Mouse (Mus musculus): ENCODE measurements around the gene Sept5. TPM values are rescaled to one million over a fixed set of nuclear protein-coding genes. Genes with fewer than 3 reads are reported as not detected.

Sept5 gene
- polyA plus RNA-seq, 1 experiment: 3.1 TPM

GRCm38 (mm10) chr16:18626376-18626878 lies 3.3 kb downstream of the Sept5 start, which contains the start of gene Gm49601:
TSS of gene Gm49601 (minus strand) at chr16:18626427.
- no peak for TF ChIP-seq POLR2A (IDR thresholded peaks at IDR 0.05; ENCODE audit: low read depth, low read length)
- TF ChIP-seq CTCF (conservative IDR thresholded peaks at IDR 0.05; ENCODE audit: insufficient read depth, insufficient read length, low read depth, low read length): peak; percentile 78
- WGBS: 1% methylated on average over 65 of the region's 65 CpGs
- DNase-seq: peak; percentile 82
- Histone ChIP-seq H3K4me3 (ENCODE audit: insufficient read depth, low read depth, low read length) (peak within 1 kb of the TSS; percentile 36; the same call in 1 of the 2 replicates), H3K27ac (ENCODE audit: insufficient read depth, low read depth, low read length) (no peak within 1 kb of the TSS), H3K27me3 (replicated peaks; ENCODE audit: control insufficient read depth, insufficient read depth, low read length) (no peaks in the 10 kb centered on the region; the same call in 1 of the 2 replicates), H3K36me3 (ENCODE audit: control insufficient read depth, insufficient read depth, low read length) (no peaks in the 10 kb centered on the region), H3K4me1 (ENCODE audit: control insufficient read depth, insufficient read depth, low read length) (no peaks in the 10 kb centered on the region)

- WGBS: 16% methylated on average over 26 of the region's 26 CpGs
- Histone ChIP-seq H3K36me3 (ENCODE audit: control insufficient read depth, insufficient read depth, low read length) (no peaks in the 10 kb centered on the region), H3K27me3 (replicated peaks; ENCODE audit: control insufficient read depth, insufficient read depth, low read length) (no peaks in the 10 kb centered on the region; the same call in 1 of the 2 replicates), H3K4me1 (ENCODE audit: control insufficient read depth, insufficient read depth, low read length) (no peaks in the 10 kb centered on the region), H3K4me3 (ENCODE audit: insufficient read depth, low read depth, low read length) (peak overlapping the region; percentile 36; the same call in 1 of the 2 replicates), H3K27ac (ENCODE audit: insufficient read depth, low read depth, low read length) (no peak overlapping the region)
- TF ChIP-seq CTCF (conservative IDR thresholded peaks at IDR 0.05; ENCODE audit: insufficient read depth, insufficient read length, low read depth, low read length): no peak
- no peak for TF ChIP-seq POLR2A (IDR thresholded peaks at IDR 0.05; ENCODE audit: low read depth, low read length)
- no peak for DNase-seq
Measured at GRCm38 (mm10) chr16:18625791-18626311, 3.9 kb downstream of the Sept5 start.

GRCm38 (mm10) chr16:18625097-18625496 lies 4.7 kb downstream of the Sept5 start:
- TF ChIP-seq CTCF (conservative IDR thresholded peaks at IDR 0.05; ENCODE audit: insufficient read depth, insufficient read length, low read depth, low read length) (no peak), POLR2A (IDR thresholded peaks at IDR 0.05; ENCODE audit: low read depth, low read length) (no peak)
- Histone ChIP-seq H3K27me3 (replicated peaks; ENCODE audit: control insufficient read depth, insufficient read depth, low read length) (no peaks in the 10 kb centered on the region; the same call in 1 of the 2 replicates), H3K4me1 (ENCODE audit: control insufficient read depth, insufficient read depth, low read length) (no peaks in the 10 kb centered on the region), H3K4me3 (ENCODE audit: insufficient read depth, low read depth, low read length) (no peak overlapping the region), H3K36me3 (ENCODE audit: control insufficient read depth, insufficient read depth, low read length) (no peaks in the 10 kb centered on the region), H3K27ac (ENCODE audit: insufficient read depth, low read depth, low read length) (no peak overlapping the region)
- 61% methylated on average over 14 of the region's 14 CpGs for WGBS
- no peak for DNase-seq

- no peaks in the 10 kb centered on the region; the same call in 1 of the 2 replicates for H3K27me3 ChIP-seq (replicated peaks; ENCODE audit: control insufficient read depth, insufficient read depth, low read length)
- DNase-seq: no peak
- no peak overlapping the region for H3K4me3 ChIP-seq (ENCODE audit: insufficient read depth, low read depth, low read length)
- H3K4me1 ChIP-seq (ENCODE audit: control insufficient read depth, insufficient read depth, low read length): no peaks in the 10 kb centered on the region
- TF ChIP-seq CTCF (conservative IDR thresholded peaks at IDR 0.05; ENCODE audit: insufficient read depth, insufficient read length, low read depth, low read length): no peak
- no peak for TF ChIP-seq POLR2A (IDR thresholded peaks at IDR 0.05; ENCODE audit: low read depth, low read length)
- H3K36me3 ChIP-seq (ENCODE audit: control insufficient read depth, insufficient read depth, low read length): no peaks in the 10 kb centered on the region
- no peak overlapping the region for H3K27ac ChIP-seq (ENCODE audit: insufficient read depth, low read depth, low read length)
- WGBS: 60% methylated on average over 15 of the region's 15 CpGs
Measured at GRCm38 (mm10) chr16:18624641-18625040, 5.1 kb downstream of the Sept5 start.

- WGBS: 74% methylated on average over 15 of the region's 15 CpGs
- DNase-seq: no peak
- Histone ChIP-seq H3K4me1 (ENCODE audit: control insufficient read depth, insufficient read depth, low read length) (no peaks in the 10 kb centered on the region), H3K27me3 (replicated peaks; ENCODE audit: control insufficient read depth, insufficient read depth, low read length) (no peaks in the 10 kb centered on the region; the same call in 1 of the 2 replicates), H3K27ac (ENCODE audit: insufficient read depth, low read depth, low read length) (no peak overlapping the region), H3K36me3 (ENCODE audit: control insufficient read depth, insufficient read depth, low read length) (no peaks in the 10 kb centered on the region), H3K4me3 (ENCODE audit: insufficient read depth, low read depth, low read length) (no peak overlapping the region)
- TF ChIP-seq POLR2A (IDR thresholded peaks at IDR 0.05; ENCODE audit: low read depth, low read length) (no peak), CTCF (conservative IDR thresholded peaks at IDR 0.05; ENCODE audit: insufficient read depth, insufficient read length, low read depth, low read length) (no peak)
Measured at GRCm38 (mm10) chr16:18623751-18624540, 5.8 kb downstream of the Sept5 start.

- Histone ChIP-seq H3K4me3 (ENCODE audit: insufficient read depth, low read depth, low read length) (no peak overlapping the region), H3K36me3 (ENCODE audit: control insufficient read depth, insufficient read depth, low read length) (no peaks in the 10 kb centered on the region), H3K27me3 (replicated peaks; ENCODE audit: control insufficient read depth, insufficient read depth, low read length) (no peaks in the 10 kb centered on the region; the same call in 1 of the 2 replicates), H3K4me1 (ENCODE audit: control insufficient read depth, insufficient read depth, low read length) (no peaks in the 10 kb centered on the region), H3K27ac (ENCODE audit: insufficient read depth, low read depth, low read length) (no peak overlapping the region)
- 69% methylated on average over 29 of the region's 29 CpGs for whole genome bisulfite sequencing
- TF ChIP-seq CTCF (conservative IDR thresholded peaks at IDR 0.05; ENCODE audit: insufficient read depth, insufficient read length, low read depth, low read length) (no peak), POLR2A (IDR thresholded peaks at IDR 0.05; ENCODE audit: low read depth, low read length) (no peak)
- DNase-seq: no peak
Measured at GRCm38 (mm10) chr16:18622916-18623750, 6.6 kb downstream of the Sept5 start.
